Mouse (Mus musculus) lung, postnatal 0 days (tissue): Measurements from ENCODE around the gene Pfas. TPM values are rescaled to one million over a fixed set of nuclear protein-coding genes. Genes with fewer than 3 reads are reported as not detected.
"Not testable (repeated sequence)": the region's sequence is repeated elsewhere in the genome, so short reads cannot be mapped to it uniquely, and the experiment has no call there.

Experiments used
- ATAC-seq: fragments of 200-750 bp; cut with Nextera tagmentation; 2 replicates; pipeline ENCODE4 v1.8.0; 2017; ENCODE audit warnings: moderate library complexity
- DNase-seq: peaks from one replicate; pipeline ENCODE4 v3.0.0-alpha.2; 2016; ENCODE audit warnings: low spot score
- H3K27ac ChIP-seq: fragments of 300-500 bp; sonication (generic); 2 replicates; pipeline ENCODE4 v1.5.1; 2014; ENCODE audit warnings: antibody characterized with exemption, mild to moderate bottlenecking, low read length, mixed read lengths
- H3K27me3 ChIP-seq: fragments of 300-500 bp; sonication (generic); replicated peaks from 2 replicates; pipeline ENCODE4 v1.6.1; 2014; ENCODE audit warnings: low read length, mixed read lengths; ENCODE audit not compliant: insufficient read depth
- H3K36me3 ChIP-seq: fragments of 300-500 bp; sonication (generic); 2 replicates; pipeline ENCODE4 v1.6.1; 2014; ENCODE audit warnings: low read length, mixed read lengths; ENCODE audit not compliant: insufficient read depth
- H3K4me1 ChIP-seq: fragments of 300-500 bp; sonication (generic); 2 replicates; pipeline ENCODE4 v1.6.1; 2014; ENCODE audit warnings: antibody characterized with exemption, low read depth, low read length, mixed read lengths; ENCODE audit not compliant: insufficient read depth
- H3K4me2 ChIP-seq: fragments of 300-500 bp; sonication (generic); replicated peaks from 2 replicates; pipeline ENCODE4 v1.6.1; 2014; ENCODE audit warnings: low read depth, mild to moderate bottlenecking, low read length, moderate library complexity, mixed read lengths
- H3K4me3 ChIP-seq: fragments of 300-500 bp; sonication (generic); 2 replicates; pipeline ENCODE4 v1.5.1; 2014; ENCODE audit warnings: low read depth, low read length
- H3K9ac ChIP-seq: fragments of 300-500 bp; sonication (generic); replicated peaks from 2 replicates; pipeline ENCODE4 v1.6.1; 2014; ENCODE audit warnings: low read depth, mild to moderate bottlenecking
- H3K9me3 ChIP-seq: fragments of 300-500 bp; sonication (generic); 2 replicates; pipeline ENCODE4 v1.6.1; 2016; ENCODE audit warnings: low read length, mixed read lengths
- CTCF ChIP-seq: IDR thresholded peaks from 2 replicates; pipeline ENCODE4 v1.5.1; 2016; ENCODE audit warnings: antibody characterized with exemption, mild to moderate bottlenecking
- EP300 ChIP-seq: IDR thresholded peaks from 2 replicates; pipeline ENCODE4 v1.6.1; 2016; ENCODE audit warnings: antibody characterized with exemption, mild to moderate bottlenecking, control low read depth
- WGBS: fragments of 180-500 bp; shearing (Covaris S2); extraction: QIAGEN DNeasy Blood & Tissue Kit; methylation state at CpG from one replicate; pipeline ENCODE4 v1.1.7; 2014; 5-methylcytosine and 5-hydroxymethylcytosine counted together
- polyA plus RNA-seq: library from polyadenylated mRNA; unstranded; fragments of >200 nt; fragmentation: Nextera tagmentation; extraction: Ambion mirVana; gene quantifications from 2 replicates; pipeline ENCODE4 v1.2.1, GENCODE M21; 2015

Pfas gene
- polyA plus RNA-seq, 1 experiment from 2014 or later, result 7.0 TPM

DNA sequence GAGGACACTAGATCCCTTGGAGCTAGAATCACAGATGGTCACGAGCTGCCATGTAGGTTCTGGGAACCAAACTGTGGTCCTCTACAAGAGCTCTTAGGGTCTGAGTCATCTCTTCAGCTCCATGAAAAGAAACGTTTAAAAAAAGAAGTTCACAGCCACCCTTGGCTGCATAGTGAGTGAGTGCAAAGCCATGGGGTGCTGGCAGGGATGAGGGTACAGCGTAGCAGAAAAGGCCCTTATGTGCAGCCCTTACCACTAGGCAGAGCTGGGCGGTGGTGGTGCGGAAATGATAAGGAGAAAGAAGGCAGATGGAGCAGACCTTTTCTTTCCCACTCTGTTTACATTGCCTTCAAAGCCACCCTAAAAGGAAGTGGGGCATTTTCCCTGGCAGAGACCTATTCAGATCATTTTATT is 28.9 kb downstream of the Pfas start:
- no peak overlapping the region for H3K9ac ChIP-seq
- H3K27me3 ChIP-seq, result no peaks in the 10 kb centered on the region
- no peaks in the 10 kb centered on the region for H3K36me3 ChIP-seq
- H3K9me3 ChIP-seq, result no peaks in the 10 kb centered on the region
- WGBS, result 33% methylated on average over 5 of the region's 5 CpGs
- H3K4me1 ChIP-seq, result no peaks in the 10 kb centered on the region
- ATAC-seq (no peak), DNase-seq (no peak)
- no peak overlapping the region for H3K4me3 ChIP-seq
- H3K4me2 ChIP-seq, result no peak overlapping the region
- H3K27ac ChIP-seq, result no peak overlapping the region
- TF ChIP-seq CTCF (no peak), EP300 (no peak)

DNA sequence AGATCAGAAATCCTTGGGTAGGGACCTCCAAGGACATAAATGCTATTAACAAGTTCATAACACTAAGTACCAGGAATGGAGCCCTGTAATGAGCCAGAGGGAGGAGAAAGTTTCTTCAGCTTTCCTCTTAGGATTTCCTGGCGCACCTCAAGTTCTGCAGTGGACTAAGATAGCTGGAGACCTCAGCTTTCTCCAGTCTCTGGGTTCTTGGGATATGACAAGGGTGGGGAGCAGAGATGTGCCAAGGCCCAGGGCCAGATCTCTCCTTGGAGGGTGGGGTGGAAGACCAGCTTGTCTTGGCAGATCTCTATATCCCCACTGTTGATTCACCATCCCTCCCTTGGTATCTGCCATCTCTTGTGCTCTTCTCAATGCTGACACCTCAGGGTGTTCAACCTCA is 32.7 kb downstream of the Pfas start:
- H3K9me3 ChIP-seq, result no peaks in the 10 kb centered on the region
- WGBS, result 82% methylated on average over 1 of the region's 1 CpGs
- peaks cover 4% of the 10 kb centered on the region; the same call in 1 of the 2 replicates for H3K4me1 ChIP-seq
- no peak overlapping the region for H3K27ac ChIP-seq
- H3K9ac ChIP-seq, result no peak overlapping the region
- no peaks in the 10 kb centered on the region for H3K36me3 ChIP-seq
- no peak overlapping the region for H3K4me2 ChIP-seq
- no peak for ATAC-seq
- no peaks in the 10 kb centered on the region for H3K27me3 ChIP-seq
- H3K4me3 ChIP-seq, result no peak overlapping the region
- no peak for DNase-seq
- TF ChIP-seq EP300, result no peak
- TF ChIP-seq CTCF, result no peak

DNA sequence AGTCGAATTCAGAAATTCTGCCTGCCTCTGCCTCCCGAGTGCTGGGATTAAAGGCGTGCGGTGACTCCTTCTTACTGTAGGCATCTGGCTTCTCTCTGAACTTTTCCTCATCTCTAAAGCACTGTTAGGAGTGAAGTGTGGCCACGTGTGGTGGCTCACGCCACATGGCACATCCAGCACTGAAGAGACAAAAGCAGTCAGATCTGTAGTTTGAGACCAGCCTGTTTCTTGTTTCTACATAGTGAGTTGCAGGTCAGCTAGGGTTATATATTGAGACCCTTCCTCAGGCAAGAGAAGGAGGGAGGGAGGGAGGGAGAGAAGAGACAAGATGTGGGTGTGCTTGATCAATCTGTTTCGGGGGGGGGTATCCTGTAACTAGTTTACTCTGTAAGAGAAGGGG is 33.2 kb downstream of the Pfas start, which contains the start of gene Rangrf:
Gene Rangrf, minus strand, starts transcription at position 101 of the 400 bp plus-strand sequence.
- Histone ChIP-seq H3K4me3 (peak within 1 kb of the TSS; percentile 34), H3K36me3 (no peaks in the 10 kb centered on the region), H3K4me1 (peaks cover 4% of the 10 kb centered on the region; the same call in 1 of the 2 replicates), H3K27me3 (no peaks in the 10 kb centered on the region), H3K4me2 (peak within 1 kb of the TSS; percentile 63), H3K9ac (no peak within 1 kb of the TSS), H3K9me3 (no peaks in the 10 kb centered on the region), H3K27ac (no peak within 1 kb of the TSS)
- no peak for DNase-seq
- TF ChIP-seq EP300 (no peak), CTCF (no peak)
- 74% methylated on average over 7 of the region's 7 CpGs for WGBS
- ATAC-seq, result no peak

DNA sequence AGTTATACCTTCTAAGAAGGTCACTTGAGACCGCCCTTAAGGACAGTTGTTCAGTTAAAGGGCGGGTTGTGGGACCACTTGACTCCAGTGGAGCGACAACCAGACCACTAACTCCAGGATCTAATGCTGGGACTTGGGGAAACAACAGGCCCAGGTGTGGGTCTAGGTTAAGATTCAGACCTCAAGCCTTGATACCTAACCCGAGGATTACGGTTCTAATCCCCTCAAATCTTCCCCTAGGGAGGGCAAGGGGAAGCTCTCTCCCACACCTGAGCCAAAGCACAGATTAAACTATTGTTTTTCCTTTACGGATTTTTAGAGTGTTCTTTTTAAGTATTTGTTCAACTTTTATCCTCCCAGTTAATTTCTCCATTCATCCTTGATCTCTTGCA is 34.2 kb downstream of the Pfas start:
- Histone ChIP-seq H3K27ac (no peak overlapping the region), H3K9me3 (no peaks in the 10 kb centered on the region), H3K9ac (no peak overlapping the region), H3K4me3 (peak overlapping the region; percentile 34), H3K4me1 (peaks cover 4% of the 10 kb centered on the region; the same call in 1 of the 2 replicates), H3K27me3 (no peaks in the 10 kb centered on the region), H3K36me3 (no peaks in the 10 kb centered on the region), H3K4me2 (peak overlapping the region; percentile 63)
- DNase-seq, result no peak
- no peak; the same call in 1 of the 2 replicates for ATAC-seq
- TF ChIP-seq CTCF (no peak), EP300 (no peak)
- 23% methylated on average over 6 of the region's 6 CpGs for WGBS

DNA sequence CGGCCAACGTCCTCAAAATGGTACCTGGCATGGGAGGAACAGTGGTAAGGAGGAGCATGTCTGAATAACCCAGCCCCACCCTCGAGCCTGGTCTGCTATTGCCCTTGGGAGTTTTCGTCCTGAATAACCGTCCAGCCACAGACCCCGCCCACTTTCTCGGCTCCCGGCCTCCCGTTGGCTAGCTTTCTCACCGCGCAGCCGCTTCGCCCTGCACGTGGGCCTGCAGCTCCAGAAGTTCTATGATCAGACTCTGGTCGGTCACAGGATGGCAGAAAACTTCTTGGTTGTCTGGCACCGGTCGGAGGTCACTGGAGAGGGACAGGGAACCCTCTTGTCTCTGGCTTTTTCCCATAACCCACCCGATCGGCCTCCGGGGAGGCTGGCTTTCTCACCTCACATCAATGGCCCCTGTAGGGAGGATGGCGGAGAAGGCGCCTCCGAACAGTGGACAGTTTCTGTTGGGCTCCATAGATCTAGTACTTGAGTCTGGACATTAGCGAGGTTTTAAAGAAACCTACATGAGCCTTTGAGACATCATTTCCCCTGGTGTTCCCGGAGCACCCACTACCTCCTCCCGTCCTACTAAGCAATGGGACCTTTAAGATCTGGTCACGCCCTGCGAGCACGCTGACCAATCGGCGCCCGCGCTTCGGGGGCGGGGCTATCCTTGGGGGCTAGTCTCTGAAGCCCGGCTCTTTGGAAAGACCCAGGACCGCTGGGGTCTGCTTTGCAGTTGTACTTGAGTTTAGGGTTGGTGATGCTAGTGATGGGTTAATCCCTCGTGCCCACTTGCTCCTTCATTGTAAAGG is 34.8 kb downstream of the Pfas start:
- WGBS, result under 1% methylated on average over 37 of the region's 38 CpGs
- ATAC-seq, result peak; percentile 93

DNA sequence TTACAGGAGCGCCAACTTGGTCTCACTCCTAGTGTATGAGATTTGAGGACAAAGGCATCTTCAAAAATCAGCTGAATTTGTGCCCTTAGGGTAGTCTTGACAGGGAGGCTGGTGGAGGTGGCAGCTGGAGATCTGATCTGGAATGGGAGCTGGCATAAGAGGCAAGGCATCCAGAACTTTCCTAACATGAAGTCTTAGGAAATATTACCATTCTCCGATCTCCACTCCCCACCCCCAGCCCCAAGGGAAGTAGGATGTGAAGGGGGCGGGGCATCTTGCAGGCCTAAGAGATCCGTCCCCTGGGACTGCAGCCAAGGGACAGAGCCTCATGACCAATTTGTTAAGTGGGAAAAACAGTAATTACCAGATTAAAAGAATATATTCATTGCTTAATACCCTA is 38.0 kb downstream of the Pfas start:
- Histone ChIP-seq H3K36me3 (no peaks in the 10 kb centered on the region), H3K27me3 (no peaks in the 10 kb centered on the region), H3K27ac (no peak overlapping the region), H3K9me3 (no peaks in the 10 kb centered on the region), H3K4me1 (peaks cover 10% of the 10 kb centered on the region; the same call in 1 of the 2 replicates), H3K9ac (no peak overlapping the region), H3K4me3 (no peak overlapping the region), H3K4me2 (no peak overlapping the region)
- whole genome bisulfite sequencing, result 45% methylated on average over 4 of the region's 4 CpGs
- peak; percentile 69 for DNase-seq
- TF ChIP-seq EP300, result no peak
- TF ChIP-seq CTCF, result no peak
- ATAC-seq, result no peak

More for the DNA sequence above, 34.8 kb downstream of the Pfas start:
- peak overlapping the region; percentile 63 for H3K4me2 ChIP-seq
- H3K4me3 ChIP-seq, result peak overlapping the region; percentile 34
- not testable (repeated sequence) for H3K4me1 ChIP-seq, H3K27ac ChIP-seq, H3K9me3 ChIP-seq, H3K36me3 ChIP-seq, H3K27me3 ChIP-seq, H3K9ac ChIP-seq
- DNase-seq, result peak; percentile 88
